Mouse (Mus musculus) MEL (cell line): ENCODE measurements at regions not wholly inside any gene's neighbourhood (a gene's known extent, or its start where the extent isn't known, plus 50 kb on each side); places are given as distances from the start of the nearest gene placed in this dataset.

ENCODE experiments used
- DNase-seq: peaks from one replicate; pipeline ENCODE4 v3.0.0; 2011; ENCODE audit warnings: low read depth, low spot score
- H3K27ac ChIP-seq: 2 replicates; pipeline ENCODE4 v1.5.1; 2012; ENCODE audit warnings: low read depth, mild to moderate bottlenecking, control low read depth, low read length, moderate library complexity; ENCODE audit not compliant: control insufficient read depth
- H3K27me3 ChIP-seq, 2 experiments: fragments of 150-350 bp in 1 of 2; sonication (generic) in 1 of 2; 2 replicates each; pipeline ENCODE4 v1.6.1; 2012; ENCODE audit warnings: low read length in 2 of 2, mild to moderate bottlenecking in 2 of 2, improper control_type of control experiment in 1 of 2, moderate library complexity in 1 of 2; ENCODE audit not compliant: insufficient read depth in 2 of 2, control insufficient read depth in 1 of 2
- H3K36me3 ChIP-seq, 2 experiments: 2 replicates each; pipeline ENCODE4 v1.6.1; 2012 to 2014; ENCODE audit warnings: low read length in 2 of 2, improper control_type of control experiment in 1 of 2, inconsistent platforms in 1 of 2, mild to moderate bottlenecking in 1 of 2; ENCODE audit not compliant: insufficient read depth in 2 of 2, control insufficient read depth in 1 of 2
- H3K4me1 ChIP-seq, 2 experiments: fragments of 150-350 bp in 1 of 2; sonication (generic) in 1 of 2; 2 replicates each; pipeline ENCODE4 v1.6.1; 2012; ENCODE audit warnings: low read length in 2 of 2, improper control_type of control experiment in 1 of 2, mild to moderate bottlenecking in 1 of 2; ENCODE audit not compliant: insufficient read depth in 2 of 2, control insufficient read depth in 1 of 2
- H3K4me3 ChIP-seq, 2 experiments: fragments of 150-350 bp in 1 of 2; sonication (generic) in 1 of 2; 2 replicates each; pipeline ENCODE4 v1.5.1; 2012; ENCODE audit warnings: low read depth in 2 of 2, low read length in 2 of 2, mild to moderate bottlenecking in 2 of 2, moderate library complexity in 2 of 2, control low read depth in 1 of 2, improper control_type of control experiment in 1 of 2; ENCODE audit not compliant: control insufficient read depth in 1 of 2, insufficient read depth in 1 of 2
- H3K79me2 ChIP-seq: 2 replicates; pipeline ENCODE4 v1.6.1; 2012; ENCODE audit warnings: mild to moderate bottlenecking, low read length, moderate library complexity; ENCODE audit not compliant: control insufficient read depth, poor library complexity, insufficient read depth
- H3K9ac ChIP-seq: 2 replicates; pipeline ENCODE4 v1.6.1; 2012; ENCODE audit warnings: low read depth, mild to moderate bottlenecking, control low read depth, low read length, moderate library complexity; ENCODE audit not compliant: control insufficient read depth, poor library complexity, severe bottlenecking
- H3K9me3 ChIP-seq: fragments of 150-350 bp; sonication (generic); replicated peaks from 2 replicates; pipeline ENCODE4 v1.6.1; 2012; ENCODE audit warnings: mild to moderate bottlenecking, low read length, improper control_type of control experiment, moderate library complexity; ENCODE audit not compliant: insufficient read depth
- BHLHE40 ChIP-seq: IDR thresholded peaks from 2 replicates; pipeline ENCODE4 v1.6.1; 2012; ENCODE audit warnings: low read depth, mild to moderate bottlenecking, inconsistent platforms, low read length, improper control_type of control experiment, borderline replicate concordance
- CHD1 ChIP-seq: IDR thresholded peaks from 2 replicates; pipeline ENCODE4 v1.6.1; 2012; ENCODE audit warnings: low read depth, mild to moderate bottlenecking, inconsistent platforms, low read length, improper control_type of control experiment
- CHD2 ChIP-seq: IDR thresholded peaks from 2 replicates; pipeline ENCODE4 v1.6.1; 2011; ENCODE audit warnings: low read length, improper control_type of control experiment
- CTCF ChIP-seq, 3 experiments: IDR thresholded peaks in 2 of 3; conservative IDR thresholded peaks in 1 of 3; 2 replicates each; pipeline ENCODE4 v1.5.1; 2011 to 2012; ENCODE audit warnings: low read length in 3 of 3, low read depth in 2 of 3, mild to moderate bottlenecking in 2 of 3, improper control_type of control experiment in 1 of 3, inconsistent platforms in 1 of 3, mixed read lengths in 1 of 3, moderate library complexity in 1 of 3; ENCODE audit not compliant: control insufficient read depth in 1 of 3, insufficient read depth in 1 of 3, poor library complexity in 1 of 3, severe bottlenecking in 1 of 3
- E2F4 ChIP-seq: IDR thresholded peaks from 2 replicates; pipeline ENCODE4 v1.6.1; 2011; ENCODE audit warnings: low read depth, low read length, improper control_type of control experiment, borderline replicate concordance
- ELF1 ChIP-seq: IDR thresholded peaks from 2 replicates; pipeline ENCODE4 v1.6.1; 2014; ENCODE audit warnings: low read depth, mild to moderate bottlenecking, inconsistent platforms, low read length, improper control_type of control experiment, moderate library complexity
- EP300 ChIP-seq, 2 experiments: IDR thresholded peaks; 2 replicates each; pipeline ENCODE4 v1.6.1; 2011; ENCODE audit warnings: improper control_type of control experiment in 2 of 2, low read length in 2 of 2, low read depth in 1 of 2, mild to moderate bottlenecking in 1 of 2
- ETS1 ChIP-seq: IDR thresholded peaks from 2 replicates; pipeline ENCODE4 v1.6.1; 2012; ENCODE audit warnings: low read depth, mild to moderate bottlenecking, inconsistent platforms, low read length, improper control_type of control experiment, moderate library complexity
- GABPA ChIP-seq: IDR thresholded peaks from 2 replicates; pipeline ENCODE4 v1.6.1; 2012; ENCODE audit warnings: low read depth, mild to moderate bottlenecking, inconsistent platforms, low read length, improper control_type of control experiment, moderate library complexity
- GATA1 ChIP-seq: IDR thresholded peaks from 2 replicates; pipeline ENCODE4 v1.6.1; 2011; ENCODE audit warnings: low read depth, low read length, improper control_type of control experiment
- HCFC1 ChIP-seq: IDR thresholded peaks from 2 replicates; pipeline ENCODE4 v1.6.1; 2012; ENCODE audit warnings: low read depth, mild to moderate bottlenecking, inconsistent platforms, low read length, improper control_type of control experiment, moderate library complexity
- JUND ChIP-seq: IDR thresholded peaks from 2 replicates; pipeline ENCODE4 v1.6.1; 2011; ENCODE audit warnings: low read depth, mild to moderate bottlenecking, improper control_type of control experiment, low read length
- KAT2A ChIP-seq: conservative IDR thresholded peaks from 2 replicates; pipeline ENCODE4 v1.6.1; 2012; ENCODE audit warnings: low read depth, low read length, improper control_type of control experiment, inconsistent platforms
- MAFK ChIP-seq: IDR thresholded peaks from 2 replicates; pipeline ENCODE4 v1.6.1; 2011; ENCODE audit warnings: low read depth, mild to moderate bottlenecking, low read length, improper control_type of control experiment, borderline replicate concordance
- MAX ChIP-seq: IDR thresholded peaks from 2 replicates; pipeline ENCODE4 v1.6.1; 2011; ENCODE audit warnings: low read length, improper control_type of control experiment
- MAZ ChIP-seq: IDR thresholded peaks from 2 replicates; pipeline ENCODE4 v1.6.1; 2012; ENCODE audit warnings: low read depth, mild to moderate bottlenecking, inconsistent platforms, low read length, improper control_type of control experiment
- MEF2A ChIP-seq: IDR thresholded peaks from 2 replicates; pipeline ENCODE4 v1.6.1; 2014; ENCODE audit warnings: low read depth, mild to moderate bottlenecking, inconsistent platforms, low read length, improper control_type of control experiment; ENCODE audit not compliant: poor library complexity, insufficient replicate concordance, severe bottlenecking; ENCODE audit errors: extremely low read depth
- MXI1 ChIP-seq: IDR thresholded peaks from 2 replicates; pipeline ENCODE4 v1.6.1; 2011; ENCODE audit warnings: mild to moderate bottlenecking, low read depth, low read length, improper control_type of control experiment
- MYB ChIP-seq: IDR thresholded peaks from 2 replicates; pipeline ENCODE4 v1.6.1; 2011; ENCODE audit warnings: mild to moderate bottlenecking, low read depth, low read length, improper control_type of control experiment
- MYC ChIP-seq: IDR thresholded peaks from 2 replicates; pipeline ENCODE4 v1.6.1; 2011; ENCODE audit warnings: low read depth, mild to moderate bottlenecking, low read length, improper control_type of control experiment, moderate library complexity
- NELFE ChIP-seq: IDR thresholded peaks from 2 replicates; pipeline ENCODE4 v1.6.1; 2011; ENCODE audit warnings: low read depth, low read length, improper control_type of control experiment
- NRF1 ChIP-seq: IDR thresholded peaks from 2 replicates; pipeline ENCODE4 v1.6.1; 2014; ENCODE audit warnings: low read depth, mild to moderate bottlenecking, inconsistent platforms, low read length, improper control_type of control experiment, moderate library complexity; ENCODE audit not compliant: poor library complexity, insufficient read depth, severe bottlenecking
- POLR2A ChIP-seq, 2 experiments: IDR thresholded peaks; 2 replicates each; pipeline ENCODE4 v1.6.1; 2011 to 2012; ENCODE audit warnings: low read length in 2 of 2, mild to moderate bottlenecking in 2 of 2, control low read depth in 1 of 2, improper control_type of control experiment in 1 of 2, low read depth in 1 of 2, moderate library complexity in 1 of 2; ENCODE audit not compliant: control insufficient read depth in 1 of 2, insufficient read depth in 1 of 2, poor library complexity in 1 of 2
- POLR2AphosphoS2 ChIP-seq: IDR thresholded peaks from 2 replicates; pipeline ENCODE4 v1.6.1; 2011; ENCODE audit warnings: low read length, improper control_type of control experiment
- POLR2AphosphoS5 ChIP-seq: IDR thresholded peaks from 2 replicates; pipeline ENCODE4 v1.6.1; 2012; ENCODE audit warnings: low read depth, borderline replicate concordance, mild to moderate bottlenecking, inconsistent platforms, low read length, moderate library complexity, mixed read lengths
- RAD21 ChIP-seq: IDR thresholded peaks from 2 replicates; pipeline ENCODE4 v1.6.1; 2011; ENCODE audit warnings: mild to moderate bottlenecking, low read depth, low read length, improper control_type of control experiment
- RCOR1 ChIP-seq: IDR thresholded peaks from 2 replicates; pipeline ENCODE4 v1.6.1; 2012; ENCODE audit warnings: low read depth, mild to moderate bottlenecking, inconsistent platforms, low read length, improper control_type of control experiment
- SIN3A ChIP-seq: IDR thresholded peaks from 2 replicates; pipeline ENCODE4 v1.6.1; 2012; ENCODE audit warnings: low read length, improper control_type of control experiment, inconsistent platforms
- SMC3 ChIP-seq: IDR thresholded peaks from 2 replicates; pipeline ENCODE4 v1.6.1; 2011; ENCODE audit warnings: low read depth, low read length, improper control_type of control experiment
- TAL1 ChIP-seq: IDR thresholded peaks from 2 replicates; pipeline ENCODE4 v1.6.1; 2012; ENCODE audit warnings: mild to moderate bottlenecking, inconsistent platforms, low read length, moderate library complexity, mixed read lengths
- TBP ChIP-seq: IDR thresholded peaks from 2 replicates; pipeline ENCODE4 v1.8.0; 2011; ENCODE audit warnings: low read depth, low read length, improper control_type of control experiment
- TCF12 ChIP-seq: IDR thresholded peaks from 2 replicates; pipeline ENCODE4 v1.6.1; 2014; ENCODE audit warnings: low read depth, mild to moderate bottlenecking, inconsistent platforms, low read length, improper control_type of control experiment, moderate library complexity
- UBTF ChIP-seq: IDR thresholded peaks from 2 replicates; pipeline ENCODE4 v1.6.1; 2012; ENCODE audit warnings: low read depth, mild to moderate bottlenecking, inconsistent platforms, low read length, improper control_type of control experiment, moderate library complexity, borderline replicate concordance; ENCODE audit not compliant: insufficient read depth
- USF1 ChIP-seq: IDR thresholded peaks from 2 replicates; pipeline ENCODE4 v1.6.1; 2014; ENCODE audit warnings: low read depth, mild to moderate bottlenecking, inconsistent platforms, low read length, improper control_type of control experiment, moderate library complexity
- USF2 ChIP-seq, 2 experiments: IDR thresholded peaks; 2 replicates each; pipeline ENCODE4 v1.6.1; 2011 to 2012; ENCODE audit warnings: improper control_type of control experiment in 2 of 2, low read length in 2 of 2, borderline replicate concordance in 1 of 2, inconsistent platforms in 1 of 2, low read depth in 1 of 2, mild to moderate bottlenecking in 1 of 2; ENCODE audit not compliant: insufficient read depth in 1 of 2
- ZC3H11A ChIP-seq: IDR thresholded peaks from 2 replicates; pipeline ENCODE4 v1.6.1; 2012; ENCODE audit warnings: low read depth, mild to moderate bottlenecking, inconsistent platforms, low read length, improper control_type of control experiment
- ZKSCAN1 ChIP-seq: IDR thresholded peaks from 2 replicates; pipeline ENCODE4 v1.6.1; 2012; ENCODE audit warnings: low read depth, mild to moderate bottlenecking, inconsistent platforms, low read length, improper control_type of control experiment, moderate library complexity
- ZMIZ1 ChIP-seq: IDR thresholded peaks from 2 replicates; pipeline ENCODE4 v1.6.1; 2012; ENCODE audit warnings: low read depth, mild to moderate bottlenecking, inconsistent platforms, low read length, improper control_type of control experiment, moderate library complexity
- ZNF384 ChIP-seq: IDR thresholded peaks from 2 replicates; pipeline ENCODE4 v1.6.1; 2012; ENCODE audit warnings: low read depth, mild to moderate bottlenecking, inconsistent platforms, low read length, improper control_type of control experiment

- Histone ChIP-seq H3K4me1 (peaks cover 3 to 6% of the 10 kb centered on the region in 2 experiments; a peak in 2 of 4 replicates), H3K27ac (no peak overlapping the region), H3K27me3 (no peaks in the 10 kb centered on the region), H3K9me3 (no peaks in the 10 kb centered on the region), H3K36me3 (peaks cover 0 to 5% of the 10 kb centered on the region in 2 experiments; a peak in 2 of 4 replicates), H3K9ac (no peak overlapping the region), H3K4me3 (no peak overlapping the region), H3K79me2 (no peaks in the 10 kb centered on the region)
- TF ChIP-seq KAT2A (no peak), JUND (no peak), ETS1 (no peak), RCOR1 (no peak), MXI1 (peak; percentile 32; the same call in 1 of the 2 replicates), USF2 (IDR thresholded peaks at IDR 0.05; ENCODE audit: borderline replicate concordance in 1 of 2, insufficient read depth in 1 of 2, low read depth in 1 of 2, low read length in 2 of 2) (no peak), HCFC1 (no peak), USF1 (no peak), CHD1 (no peak), ELF1 (no peak), MAX (no peak), RAD21 (peak; percentile 88), TCF12 (no peak), POLR2A (IDR thresholded peaks at IDR 0.05; ENCODE audit: control insufficient read depth in 1 of 2, insufficient read depth in 1 of 2, low read depth in 1 of 2, low read length in 2 of 2, poor library complexity in 1 of 2) (no peak), MEF2A (no peak), ZMIZ1 (no peak), BHLHE40 (no peak), ZNF384 (no peak), SMC3 (peak; percentile 93), MAFK (no peak), ZC3H11A (peak; percentile 88), SIN3A (no peak), POLR2AphosphoS2 (no peak), CTCF (IDR thresholded peaks at IDR 0.05 in 2 of 3, conservative IDR thresholded peaks at IDR 0.05 in 1 of 3; ENCODE audit: control insufficient read depth in 1 of 3, insufficient read depth in 1 of 3, low read depth in 2 of 3, low read length in 3 of 3, poor library complexity in 1 of 3, severe bottlenecking in 1 of 3) (peak; percentile 68 to 82 (median 70)), POLR2AphosphoS5 (no peak), E2F4 (no peak), NELFE (no peak), MAZ (no peak), GATA1 (0 out of 2 replicates have a peak, but pooled peaks have one; percentile 11), MYC (no peak), GABPA (no peak), EP300 (IDR thresholded peaks at IDR 0.05; ENCODE audit: low read depth in 1 of 2, low read length in 2 of 2) (no peak), CHD2 (no peak), ZKSCAN1 (no peak), NRF1 (no peak), UBTF (no peak), MYB (no peak), TAL1 (no peak), TBP (no peak)
- peak; percentile 84 for DNase-seq
Measured at GRCm38 (mm10) chr3:60762874-60763273, 239.7 kb upstream of the P2ry1 start.
